Mouse (Mus musculus) heart, postnatal 14 days (tissue): ENCODE data around the gene Gfpt1. TPM values are rescaled to one million over a fixed set of nuclear protein-coding genes. Genes with fewer than 3 reads are reported as not detected.
"Not testable (repeated sequence)": the region's sequence is repeated elsewhere in the genome, so short reads cannot be mapped to it uniquely, and the experiment has no call there.

Source experiments
- DNase-seq, 2 experiments: peaks; one replicate each; pipeline ENCODE4 v3.0.0; 2021 to 2022
- intact Hi-C: fragments of 180-260 bp; cut with DNase I; formaldehyde crosslinking; loops from one replicate; pipeline ENCODE4 v1.15.1; 2025
- total RNA-seq, 2 experiments: library from RNA; stranded (reverse); gene quantifications; 2 replicates each; pipeline ENCODE4 v1.2.3; 2021

The Gfpt1 gene
- total RNA-seq, 2 experiments from 2014 or later = 14.2 to 15.5 TPM

DNA sequence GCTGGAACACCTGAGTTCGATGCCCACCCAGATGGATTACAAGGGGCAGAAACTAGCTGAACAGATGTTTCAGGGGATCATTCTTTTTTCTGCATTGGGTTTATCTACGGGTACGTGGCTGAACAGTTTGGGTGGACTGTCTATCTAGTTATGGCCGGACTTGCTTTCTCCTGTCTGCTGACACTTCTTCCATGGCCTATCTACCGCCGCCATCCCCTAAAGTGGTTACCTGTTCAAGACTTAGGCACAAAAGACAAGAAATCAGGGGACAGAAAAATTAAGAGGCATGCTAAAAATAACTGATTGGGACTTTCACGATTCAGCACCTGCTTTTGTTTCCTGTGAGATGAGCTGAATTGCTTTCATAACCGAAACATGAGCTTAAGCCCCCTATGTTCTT is 51.0 kb downstream of the Gfpt1 start:
- not testable (repeated sequence) for DNase-seq
- intact Hi-C loops = loop anchor here (10.0 kb wide), 1 partner anchor 431 kb away; no protein-coding TSS in a partner anchor

GRCm38 (mm10) chr6:87099261-87099660 is 56.6 kb downstream of the Gfpt1 start:
- intact Hi-C loops = loop anchor here (10.0 kb wide), 1 partner anchor 426 kb away; no protein-coding TSS in a partner anchor
- DNase-seq = no peak

GRCm38 (mm10) chr6:87099671-87100296 is 57.1 kb downstream of the Gfpt1 start:
- DNase-seq = peak in 1 of 2 experiments; percentile 19
- intact Hi-C loops = loop anchor here (5.0 to 10.0 kb wide), 3 partner anchors 118 to 425 kb away; no protein-coding TSS in a partner anchor

GRCm38 (mm10) chr6:87100297-87101020 is 57.8 kb downstream of the Gfpt1 start:
- intact Hi-C loops = loop anchor here (1.0 to 5.0 kb wide), 5 partner anchors 117 to 286 kb away; partner anchors contain the start of gene Antxr1
- DNase-seq = no peak

DNA sequence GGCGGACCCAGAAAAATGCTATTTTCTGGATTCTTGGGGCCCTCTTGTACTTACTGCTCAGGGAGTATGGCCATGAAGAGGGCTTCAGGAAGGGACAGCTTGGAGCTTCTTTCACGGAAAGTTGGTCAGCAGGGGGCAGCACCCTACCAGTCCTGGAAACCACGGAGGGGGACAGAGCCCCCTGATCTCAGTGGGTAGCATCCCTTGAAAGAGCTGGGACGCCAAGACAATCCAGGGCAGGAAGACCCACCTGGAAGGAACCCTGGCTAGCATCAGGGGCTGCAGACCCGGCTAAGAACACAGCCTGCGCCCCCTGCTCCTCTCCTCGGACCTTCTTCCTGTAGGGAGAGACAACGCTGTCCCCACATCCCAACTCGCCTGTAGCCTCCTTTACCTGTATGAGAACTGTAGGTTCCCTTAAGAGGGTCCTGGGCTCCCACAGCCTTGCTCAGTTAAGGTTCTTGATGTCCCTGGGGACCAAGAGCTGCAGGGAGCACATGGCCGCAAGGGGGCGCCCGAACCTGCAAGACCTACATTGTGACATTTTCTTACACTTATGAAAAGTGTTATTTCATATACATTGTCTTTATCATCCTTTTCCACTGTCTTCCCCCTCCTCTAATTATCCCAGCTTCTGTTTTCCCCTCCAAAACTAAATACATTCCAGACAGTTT is 58.8 kb downstream of the Gfpt1 start:
- peak; percentile 90 to 91 for DNase-seq
- intact Hi-C loops = loop anchor here (1.0 to 5.0 kb wide), 5 partner anchors 116 to 285 kb away; partner anchors contain the start of gene Antxr1

DNA sequence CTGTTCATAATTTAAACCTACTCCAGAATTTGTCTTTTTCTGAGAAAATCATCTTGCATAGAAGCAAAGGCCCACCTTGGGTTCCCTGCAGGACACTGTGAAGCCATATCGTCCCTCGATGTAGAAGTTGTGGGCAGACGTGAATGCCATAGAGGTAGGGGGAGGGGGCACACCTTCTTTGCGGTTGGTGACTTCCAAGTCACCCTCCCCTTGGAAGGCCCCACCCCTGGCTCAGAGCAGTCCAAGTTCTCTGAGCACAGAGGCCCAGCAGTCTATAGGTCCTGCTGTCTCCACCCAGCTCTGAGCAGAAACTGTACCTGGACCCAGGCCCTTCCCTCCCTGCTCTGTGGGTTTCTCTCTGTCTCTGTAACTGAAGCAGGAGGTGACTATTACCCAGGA is 59.3 kb downstream of the Gfpt1 start:
- intact Hi-C loops = loop anchor here (1.0 to 5.0 kb wide), 5 partner anchors 115 to 284 kb away; partner anchors contain the start of gene Antxr1
- DNase-seq = peak in 1 of 2 experiments; percentile 16

- intact Hi-C loops = loop anchor here (5.0 kb wide), 2 partner anchors 115 to 170 kb away; no protein-coding TSS in a partner anchor
- peak; percentile 45 to 53 for DNase-seq
Measured at GRCm38 (mm10) chr6:87102421-87102911, 59.8 kb downstream of the Gfpt1 start.

GRCm38 (mm10) chr6:87103314-87103713 is 60.7 kb downstream of the Gfpt1 start:
- intact Hi-C loops = loop anchor here (5.0 kb wide), 2 partner anchors 114 to 169 kb away; no protein-coding TSS in a partner anchor
- no peak for DNase-seq

DNA sequence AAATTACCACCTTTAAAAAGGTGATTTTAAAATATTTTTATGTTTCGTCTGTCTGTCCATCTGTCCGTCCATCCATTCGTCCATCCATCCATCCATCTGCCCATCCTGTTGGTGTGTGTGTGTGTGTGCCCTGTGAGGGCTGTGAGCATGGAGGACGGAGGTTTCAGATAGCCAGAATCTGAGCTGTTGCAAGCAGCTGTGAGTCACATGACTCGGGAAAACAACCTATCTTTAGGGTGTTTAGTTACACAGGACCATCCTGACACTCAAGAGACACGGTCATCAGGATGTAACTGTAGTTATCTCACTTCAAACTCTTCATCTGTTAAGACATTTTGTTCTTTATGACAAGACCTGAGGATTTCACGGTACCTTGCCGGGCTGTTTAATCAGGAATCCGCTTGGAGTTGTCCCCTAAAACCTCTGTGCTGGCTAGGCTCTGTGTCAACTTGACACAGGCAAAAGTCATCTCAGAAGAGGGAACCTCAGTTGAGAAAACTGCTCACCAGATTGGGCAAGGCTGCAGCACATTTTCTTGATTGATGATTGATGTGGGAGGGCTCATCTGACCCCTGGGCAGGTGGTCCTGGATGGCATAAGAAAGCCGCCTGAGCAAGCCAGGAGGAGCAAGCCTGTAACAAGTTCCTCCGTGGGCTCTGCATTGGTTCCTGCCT is 61.6 kb downstream of the Gfpt1 start, which contains the start of gene D6Ertd527e:
Gene D6Ertd527e, plus strand, starts transcription at position 624 of the 674 bp plus-strand sequence.
- intact Hi-C loops = loop anchor here (5.0 kb wide), 2 partner anchors 113 to 168 kb away; no protein-coding TSS in a partner anchor
- no peak for DNase-seq

DNA sequence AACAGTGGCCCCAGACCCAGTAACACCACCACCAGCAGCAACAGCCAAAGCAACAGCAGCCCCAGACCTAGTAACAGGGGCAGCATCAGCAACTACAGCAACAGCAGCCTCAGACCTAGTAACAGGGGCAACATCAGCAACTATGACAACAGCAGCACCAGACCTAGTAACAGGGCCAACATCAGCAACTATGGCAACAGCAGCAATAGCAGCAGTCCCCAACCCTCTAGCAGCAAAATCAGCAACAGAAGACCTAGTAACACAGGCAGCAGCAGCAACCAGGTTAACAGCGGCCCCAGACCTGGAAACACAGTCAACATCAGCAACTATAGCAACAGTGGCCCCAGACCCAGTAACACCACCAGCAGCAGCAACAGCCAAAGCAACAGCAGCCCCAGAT is 68.8 kb downstream of the Gfpt1 start:
- no peak for DNase-seq
- intact Hi-C loops = no loop called here

DNA sequence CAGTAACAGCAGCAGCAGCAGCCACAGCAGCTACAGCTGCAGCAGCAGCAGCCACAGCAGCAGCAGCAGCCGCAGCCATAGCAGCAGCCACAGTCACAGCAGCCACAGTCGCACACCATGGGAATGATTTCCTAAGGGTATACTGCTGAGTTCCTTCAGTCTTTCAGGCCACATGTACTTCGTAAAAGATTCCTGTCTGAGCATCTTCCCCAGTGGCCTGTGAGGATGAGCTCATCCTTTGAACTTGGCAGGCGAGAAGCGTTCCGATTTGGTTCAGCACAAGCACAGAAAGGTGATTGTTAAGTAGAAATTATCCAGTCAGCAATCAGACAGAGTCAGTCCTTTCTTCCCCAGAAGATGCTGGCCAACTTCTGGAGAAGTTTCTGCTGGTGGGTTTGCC is 69.5 kb downstream of the Gfpt1 start:
- peak; percentile 26 to 51 for DNase-seq
- intact Hi-C loops = no loop called here

DNA sequence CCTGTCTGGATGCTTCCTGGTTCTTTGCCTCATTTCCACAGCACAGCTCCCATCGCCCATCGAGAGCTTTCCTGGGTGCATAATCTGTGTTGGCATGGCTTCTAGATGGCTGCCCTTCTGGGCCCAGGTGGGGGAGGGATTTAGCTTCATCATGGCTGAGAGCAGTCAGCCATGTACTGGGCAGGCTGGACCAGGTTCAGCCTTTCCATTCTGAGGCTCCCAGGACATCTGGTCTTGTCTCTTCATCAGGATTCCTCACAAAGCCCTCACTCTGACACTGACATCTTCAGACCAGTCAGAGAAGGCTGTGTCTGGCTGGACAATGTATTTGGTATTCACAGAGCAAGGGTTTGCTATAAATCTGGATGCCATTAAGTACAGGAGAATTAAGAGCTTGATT is 73.3 kb downstream of the Gfpt1 start:
- DNase-seq = no peak
- intact Hi-C loops = no loop called here

GRCm38 (mm10) chr6:87116596-87116995 is 74.0 kb downstream of the Gfpt1 start:
- intact Hi-C loops = no loop called here
- DNase-seq = no peak

DNA sequence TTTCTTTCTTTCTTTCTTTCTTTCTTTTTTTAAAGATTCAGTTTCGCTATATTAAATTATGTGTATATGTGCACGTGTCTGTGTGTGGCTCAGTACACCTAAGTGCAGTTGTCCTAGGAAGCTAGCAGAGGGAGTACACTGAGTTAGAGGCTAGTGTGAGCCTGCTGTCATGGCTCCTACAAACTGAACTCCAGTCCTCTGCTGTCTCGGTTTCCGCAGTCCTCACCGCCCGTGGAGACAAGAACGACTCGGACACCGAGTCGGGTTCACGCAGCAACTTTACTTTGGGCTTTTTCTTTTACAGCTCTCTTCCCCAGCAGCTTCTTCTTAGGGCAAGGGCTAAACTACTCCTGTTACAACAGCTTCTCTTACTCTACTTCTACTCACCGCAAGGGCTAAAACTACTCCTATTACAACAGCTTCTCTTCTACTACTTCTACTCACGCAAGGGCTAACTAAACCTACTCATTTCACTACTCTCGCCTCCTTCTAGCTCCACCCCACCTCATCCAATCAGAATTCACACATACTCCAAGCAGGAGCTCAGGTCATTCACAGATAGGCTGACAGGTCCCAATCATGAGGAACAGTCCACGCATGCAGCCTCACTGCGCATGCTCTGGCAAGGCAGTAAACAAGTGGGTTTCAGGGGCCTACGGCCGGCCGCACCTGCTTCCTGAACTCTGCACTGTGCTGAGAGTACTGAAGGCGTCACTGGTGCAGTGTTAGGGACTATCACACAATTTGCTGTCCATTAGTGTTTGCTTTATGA is 76.6 kb downstream of the Gfpt1 start:
- intact Hi-C loops = no loop called here
- no peak for DNase-seq

DNA sequence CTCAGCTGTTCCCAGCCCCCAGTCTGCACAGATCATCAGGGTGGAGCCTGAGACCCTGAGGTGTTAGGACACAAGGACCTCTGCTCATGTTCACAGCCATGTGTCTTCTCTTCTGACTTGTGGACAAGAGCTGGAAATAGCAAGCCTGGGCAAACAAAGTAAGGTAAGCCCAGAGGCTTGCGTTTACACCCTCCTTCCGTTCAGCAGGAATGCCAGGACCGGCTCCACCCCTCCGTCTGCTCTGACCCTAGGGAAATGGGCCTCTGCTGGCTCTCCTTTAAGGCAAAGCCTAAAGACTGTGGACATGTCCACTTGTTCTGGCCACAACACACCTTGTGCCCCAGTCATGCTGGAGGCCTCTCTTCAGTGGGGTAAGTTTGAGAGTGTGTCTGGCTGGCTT is 77.3 kb downstream of the Gfpt1 start:
- DNase-seq = no peak
- intact Hi-C loops = no loop called here

DNA sequence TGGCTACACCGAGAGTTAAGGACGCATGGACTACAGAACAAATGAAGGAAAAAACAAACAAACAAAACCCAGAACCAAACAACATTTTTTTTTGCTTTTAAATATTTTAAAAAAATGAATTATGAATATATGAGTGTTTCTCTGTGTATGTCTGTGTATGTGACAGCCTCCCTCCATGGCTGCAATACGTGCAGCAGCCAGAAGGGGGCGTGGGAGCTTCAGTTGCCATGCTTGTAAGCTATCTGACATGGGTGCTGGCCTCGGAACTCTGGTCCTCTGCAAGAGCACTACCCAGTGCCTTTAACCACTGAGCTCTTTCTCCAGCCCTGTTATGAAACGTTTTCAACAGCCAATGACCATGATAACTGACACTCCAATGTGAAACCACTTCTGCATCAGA is 78.0 kb downstream of the Gfpt1 start:
- no peak for DNase-seq
- intact Hi-C loops = no loop called here

DNA sequence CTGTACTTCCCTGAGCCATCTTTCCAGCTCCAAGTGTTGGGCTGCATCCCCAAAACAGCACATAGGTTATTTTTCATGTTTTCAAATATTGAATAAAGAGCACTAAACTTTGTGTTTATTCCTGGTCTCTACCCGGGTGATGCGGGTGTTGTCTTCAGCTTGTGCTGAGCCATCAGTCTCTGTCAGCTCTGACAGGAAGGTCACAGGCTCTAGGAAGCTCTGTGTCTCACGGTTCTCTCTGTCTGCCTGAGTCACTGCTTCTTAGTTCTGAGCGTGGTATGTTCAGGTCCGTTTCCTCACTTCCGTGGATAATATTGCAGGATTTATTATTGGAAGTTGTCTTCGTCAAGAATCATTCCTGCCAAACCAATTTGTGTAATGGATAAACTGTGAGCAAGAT is 79.3 kb downstream of the Gfpt1 start:
- intact Hi-C loops = no loop called here
- DNase-seq = no peak

- DNase-seq = no peak
- intact Hi-C loops = no loop called here
Measured at GRCm38 (mm10) chr6:87123406-87123805, 80.8 kb downstream of the Gfpt1 start.

GRCm38 (mm10) chr6:87123973-87124372 is 81.3 kb downstream of the Gfpt1 start:
- intact Hi-C loops = no loop called here
- DNase-seq = no peak
